Mouse (Mus musculus) neutrophil, adult 5-6 weeks (primary cell): Measurements from ENCODE around the gene Endov. TPM values are rescaled to one million over a fixed set of nuclear protein-coding genes. Genes with fewer than 3 reads are reported as not detected.

ENCODE experiments used
- ATAC-seq: fragments of 151-379, 151-347 bp; 2 replicates; pipeline ENCODE4 v1.8.0; 2017; ENCODE audit warnings: mild to moderate bottlenecking, moderate TSS enrichment; ENCODE audit not compliant: insufficient number of reproducible peaks, poor library complexity, low FRiP score, severe bottlenecking; ENCODE audit errors: extremely low read depth
- total RNA-seq: library from RNA; stranded (forward); fragments of 200-1000 nt; gene quantifications from 2 replicates; pipeline ENCODE4 v1.2.3, GENCODE M21; 2017

Gene Endov
- total RNA-seq, 1 experiment from 2014 or later, result 10.8 TPM

DNA sequence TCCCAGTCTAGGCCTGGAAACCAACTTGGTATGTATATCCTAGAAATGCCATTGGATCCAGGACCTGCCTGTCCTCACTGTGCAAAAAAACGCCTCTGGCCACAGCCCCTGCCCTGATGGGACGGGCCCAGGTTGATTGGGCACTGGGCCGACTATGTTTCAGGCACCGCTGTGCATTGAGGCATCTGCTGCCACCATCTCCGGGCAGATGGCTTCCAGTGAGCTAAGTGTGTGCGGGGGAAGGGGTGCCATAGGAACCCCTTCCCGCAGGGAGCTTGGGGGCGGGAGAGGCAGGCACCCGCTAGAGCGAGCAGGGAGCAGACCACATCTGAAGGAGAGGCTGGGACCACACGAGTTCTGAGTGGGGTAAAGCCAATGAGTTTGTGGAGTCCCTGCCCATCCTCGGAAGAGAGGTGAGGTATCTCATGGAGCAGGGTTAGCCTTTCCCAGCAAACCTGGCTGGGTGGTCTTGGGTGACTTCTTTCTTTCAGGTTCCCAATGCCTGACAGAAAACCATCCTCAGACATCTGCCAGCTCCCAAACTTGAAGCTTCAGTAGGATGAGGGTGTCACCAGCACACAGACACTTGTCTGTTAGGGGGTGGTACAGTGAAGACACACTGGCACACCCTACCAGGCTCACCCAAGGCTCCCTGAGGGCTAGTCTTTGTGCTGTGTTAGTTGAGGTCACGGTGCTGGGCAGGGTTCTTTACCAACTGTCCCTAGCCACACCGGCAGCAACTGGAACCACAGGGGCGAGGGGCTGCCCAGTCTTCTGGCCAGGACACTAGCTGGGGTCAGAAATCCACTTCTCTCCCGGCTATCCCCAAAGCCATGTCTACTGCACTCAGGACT, 24.9 kb downstream of the Endov start:
- no peak for ATAC-seq

DNA sequence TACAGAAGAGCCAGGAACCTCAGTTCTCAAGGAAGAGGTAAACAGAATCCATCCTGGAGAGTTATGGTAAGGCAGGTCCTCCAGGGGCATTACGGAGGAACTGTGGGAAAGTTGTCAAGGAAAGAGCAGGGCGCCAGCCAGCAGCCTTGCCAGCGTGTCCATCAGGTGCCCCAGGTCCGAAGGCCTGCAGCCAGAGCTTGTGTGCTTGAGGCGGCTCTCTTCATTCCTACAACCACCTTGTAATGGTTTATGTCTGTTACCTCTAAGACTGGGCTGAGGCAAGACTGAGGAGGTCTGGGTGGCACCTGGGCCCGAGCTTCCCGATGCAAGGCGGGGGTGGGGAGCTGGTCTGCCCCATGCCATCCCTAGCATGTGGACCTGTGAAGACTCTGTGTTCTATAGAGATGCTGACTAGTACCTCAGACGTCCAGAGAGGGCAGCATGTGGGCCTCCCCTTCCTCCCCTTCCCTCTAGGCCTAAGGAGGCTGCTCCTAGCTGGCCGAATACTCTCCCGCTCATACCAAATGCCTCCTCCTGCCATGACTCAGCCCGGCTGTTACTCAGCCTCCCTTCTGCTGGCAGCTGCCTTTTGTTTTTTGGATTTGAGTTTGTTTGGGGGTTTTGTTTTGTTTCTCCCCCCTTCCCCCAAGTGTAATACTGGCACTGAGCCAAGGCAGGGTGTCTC, 25.7 kb downstream of the Endov start:
- no peak for ATAC-seq

DNA sequence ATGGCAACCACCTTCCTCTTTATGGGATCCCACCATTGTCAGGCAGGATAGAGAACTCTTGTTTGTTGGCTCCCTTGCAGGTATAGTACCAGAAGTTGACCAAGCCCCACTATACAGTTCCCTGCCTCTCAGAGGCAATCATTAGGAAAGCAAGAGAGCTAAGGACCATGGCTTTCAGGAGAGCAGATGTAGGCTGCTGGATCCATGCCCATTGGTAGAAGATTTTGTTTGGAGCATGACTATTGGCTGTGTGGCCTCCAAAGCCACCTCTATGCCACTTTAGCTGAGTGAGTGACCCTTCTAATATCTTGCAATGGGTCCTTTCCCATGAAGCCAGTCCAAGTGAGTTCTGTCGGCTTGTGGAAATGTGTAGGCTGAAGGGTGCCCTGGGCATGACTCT, 28.2 kb downstream of the Endov start:
- ATAC-seq, result no peak

DNA sequence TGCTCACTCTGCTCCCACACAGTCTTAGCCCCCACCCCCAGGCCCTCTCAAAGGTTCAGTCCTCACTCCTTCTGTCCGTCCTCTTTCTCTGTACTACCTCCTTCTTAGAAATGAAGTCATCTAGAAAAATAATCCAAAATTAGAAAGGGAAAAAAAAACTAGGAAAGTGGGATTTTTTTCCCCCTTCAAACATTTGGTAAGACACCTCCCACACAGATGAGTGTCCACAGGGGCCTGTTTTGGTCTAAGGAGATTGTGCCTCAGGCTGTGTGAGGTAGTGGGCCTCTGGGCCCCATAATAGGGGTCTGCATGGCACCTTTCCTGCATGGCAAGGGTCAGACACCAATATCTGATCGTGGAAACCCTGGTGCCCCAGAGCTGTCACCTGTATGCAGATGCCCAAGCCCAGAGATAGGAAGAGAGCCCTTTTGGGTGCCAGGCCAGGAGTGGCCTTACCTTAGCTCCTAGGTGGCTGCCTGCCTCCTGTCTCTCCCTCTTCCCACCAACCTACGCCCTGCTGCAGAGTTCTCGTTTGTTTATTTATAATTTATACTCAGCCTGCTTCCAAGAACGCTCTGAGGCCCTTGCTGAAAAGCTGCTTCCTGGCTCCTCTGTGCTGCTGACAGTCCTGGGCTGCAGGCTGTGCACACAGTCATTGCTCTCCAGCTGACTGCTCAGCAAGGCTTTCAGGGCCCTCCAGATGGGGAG, 29.0 kb downstream of the Endov start:
- ATAC-seq, result no peak

DNA sequence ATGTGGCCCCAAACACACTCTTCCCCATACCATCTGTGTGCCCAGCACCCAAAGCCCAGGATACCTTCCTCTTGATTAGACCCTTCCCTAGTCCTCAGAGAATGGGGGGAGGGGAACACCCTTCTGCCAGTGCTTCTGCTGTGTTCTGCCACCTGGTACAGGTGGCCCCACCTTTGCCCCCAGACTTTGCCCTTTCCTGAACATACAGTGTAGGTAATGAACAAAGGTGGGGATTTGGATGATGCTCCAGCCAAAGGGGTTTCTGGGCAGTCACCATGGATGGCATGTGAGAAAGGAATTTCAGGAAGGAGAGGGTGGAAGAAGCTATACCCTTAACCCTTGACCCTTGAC, 29.5 kb downstream of the Endov start:
- no peak for ATAC-seq

DNA sequence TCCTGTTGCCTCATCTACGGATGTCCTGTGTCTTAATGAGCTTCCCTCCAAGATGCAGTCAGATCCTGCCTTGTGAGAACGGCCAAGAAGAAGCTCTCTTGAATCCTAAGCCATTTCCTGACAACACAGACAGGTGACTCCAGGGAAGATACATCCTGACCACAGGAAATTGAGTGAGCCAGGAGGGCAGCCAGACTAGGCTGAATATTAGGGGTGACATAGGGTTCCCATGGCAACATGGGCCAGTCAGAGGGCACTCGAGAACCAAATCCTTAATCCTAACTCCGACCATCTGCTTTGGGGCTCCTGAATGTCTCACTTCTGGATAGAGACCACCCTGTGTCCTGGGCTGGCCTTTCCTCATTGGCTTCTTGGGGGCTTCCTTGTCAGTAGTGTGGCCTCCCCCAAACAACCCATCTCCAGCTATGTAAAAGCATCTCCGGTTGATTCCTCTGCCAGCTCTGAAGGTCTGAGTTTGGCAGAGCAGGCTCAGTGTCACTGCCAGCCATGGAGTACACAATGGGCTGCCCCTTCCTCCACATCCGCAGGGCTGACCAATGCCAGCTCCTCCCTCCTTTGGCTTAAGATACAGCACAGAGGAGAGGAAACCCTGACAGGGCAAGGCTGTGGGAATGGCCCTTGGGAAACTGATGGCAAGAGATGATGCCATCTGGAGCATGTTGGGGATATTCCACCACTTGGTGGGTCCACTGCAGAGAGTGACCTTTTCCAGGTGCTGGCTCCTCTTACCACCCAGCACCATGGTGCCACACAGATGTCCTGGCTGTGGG, 31.0 kb downstream of the Endov start:
- ATAC-seq, result no peak

DNA sequence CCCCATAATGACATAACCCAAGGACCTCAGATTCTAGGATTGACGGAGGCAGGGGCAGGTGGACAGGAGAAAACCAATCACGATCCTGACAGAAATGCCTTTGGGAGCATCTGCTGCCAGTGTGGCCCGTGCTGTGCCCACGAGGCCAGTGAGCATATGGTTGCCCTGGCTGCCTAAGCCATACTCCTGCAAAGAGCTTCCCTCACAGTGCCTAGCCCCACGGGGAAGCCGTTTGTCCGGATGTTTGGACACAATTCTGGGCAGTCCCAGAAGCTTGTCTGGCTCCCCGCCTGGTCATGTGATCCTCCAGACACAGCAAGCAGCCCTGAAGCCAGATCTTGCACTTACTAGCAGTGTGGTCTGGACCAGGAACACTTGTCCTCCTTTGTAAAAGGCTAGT, 31.6 kb downstream of the Endov start:
- no peak for ATAC-seq

DNA sequence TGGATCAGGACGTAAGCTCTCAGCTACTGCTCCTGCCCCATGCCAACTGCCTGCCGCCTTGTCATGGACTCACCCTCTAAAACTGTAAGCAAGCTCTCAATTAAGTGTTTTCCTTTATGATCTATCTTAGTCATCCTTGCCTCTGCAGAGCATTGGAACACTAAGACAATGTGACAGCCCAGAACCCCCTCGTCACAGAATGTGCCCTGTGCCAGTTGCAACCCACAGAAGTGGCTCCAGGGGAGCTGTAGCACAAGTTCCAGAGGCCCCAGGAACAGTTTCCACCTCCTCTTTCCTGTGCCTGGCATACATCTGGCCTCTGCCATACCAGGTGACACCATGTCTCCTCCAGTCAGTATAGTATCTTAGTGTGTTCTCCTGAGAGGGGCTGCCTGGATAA, 32.2 kb downstream of the Endov start:
- ATAC-seq, result no peak

DNA sequence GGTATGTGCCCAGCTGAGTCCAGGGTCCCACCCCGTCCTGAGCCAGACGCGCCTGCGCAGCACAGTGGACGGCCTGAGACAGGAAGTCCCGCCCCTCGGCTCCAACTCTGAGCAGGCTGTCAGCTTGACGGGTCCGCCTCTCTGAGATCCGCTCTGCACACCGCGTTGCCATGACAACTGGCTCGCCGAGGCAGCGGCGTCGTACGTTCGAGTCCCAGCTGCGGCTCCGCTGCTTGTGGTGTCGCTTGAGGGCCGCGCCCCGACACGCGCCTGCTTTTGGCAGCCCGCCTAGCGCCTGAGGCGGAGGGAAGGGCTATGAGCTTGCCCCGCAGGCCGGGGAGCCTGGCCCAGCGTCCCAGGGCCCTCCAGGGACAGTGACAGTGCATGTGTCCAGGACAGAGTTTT, 33.4 kb downstream of the Endov start:
- peak; percentile 78 for ATAC-seq

DNA sequence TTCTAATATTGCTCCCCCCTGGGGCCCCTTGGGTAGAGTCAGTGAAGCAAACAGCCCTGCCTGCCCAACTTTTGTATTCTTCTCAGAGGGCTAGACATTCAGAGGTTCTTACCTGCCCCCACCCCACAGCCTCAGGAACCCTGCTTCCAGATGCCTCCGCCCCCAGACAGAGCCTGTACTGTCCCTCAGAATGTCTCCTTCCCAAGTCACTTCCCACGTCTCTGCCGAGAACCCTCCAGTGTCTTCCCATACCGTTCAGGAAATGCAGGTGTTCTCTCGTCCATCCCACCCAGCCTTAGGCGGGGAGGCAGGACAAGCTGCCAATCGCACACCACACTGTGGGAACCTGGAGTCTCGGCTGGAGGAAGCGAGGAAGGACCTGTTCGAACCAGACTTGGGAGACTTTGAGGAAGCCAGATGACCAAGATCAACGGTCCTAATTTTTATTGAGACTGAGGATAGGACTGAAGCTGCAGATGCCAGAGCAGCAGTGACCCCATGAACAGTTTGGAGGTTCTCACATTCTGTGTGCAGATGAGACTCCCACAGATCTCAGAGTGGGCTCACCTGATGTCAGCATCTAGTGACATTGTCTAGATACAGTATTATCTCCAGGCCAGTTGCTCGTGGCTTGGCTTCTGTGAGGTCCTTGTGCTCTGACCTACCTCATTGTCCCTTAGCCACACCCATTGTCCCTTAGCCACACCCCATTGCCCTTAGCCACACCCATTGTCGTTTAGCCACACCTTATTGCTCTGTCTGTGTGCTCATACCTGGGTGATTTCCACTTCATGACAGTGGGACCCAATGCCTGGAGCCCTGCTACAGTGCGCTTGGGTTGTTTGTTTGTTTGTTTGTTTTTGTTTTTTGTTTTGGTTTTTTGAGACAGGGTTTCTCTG, 35.2 kb downstream of the Endov start:
- ATAC-seq, result no peak

DNA sequence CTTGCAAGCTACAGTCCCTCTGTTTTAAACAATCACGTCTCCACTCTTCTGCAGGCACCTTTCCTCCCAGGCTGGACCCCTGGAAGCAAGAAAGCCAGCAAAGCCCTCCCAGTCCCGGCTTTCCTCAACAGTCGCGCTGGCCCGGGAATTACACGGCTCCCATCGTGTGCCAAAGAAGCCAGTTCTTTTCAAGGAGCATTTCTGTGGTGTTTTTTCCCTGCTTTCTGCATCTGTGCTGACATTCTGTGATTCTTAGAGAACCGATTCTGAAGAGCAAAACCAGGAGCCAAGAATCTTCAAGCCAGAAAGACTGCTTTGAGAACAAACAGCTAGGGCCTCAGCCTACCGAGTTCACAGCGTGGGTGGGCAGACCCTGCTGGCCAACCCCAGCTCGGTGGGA, 37.8 kb downstream of the Endov start:
- ATAC-seq, result no peak

DNA sequence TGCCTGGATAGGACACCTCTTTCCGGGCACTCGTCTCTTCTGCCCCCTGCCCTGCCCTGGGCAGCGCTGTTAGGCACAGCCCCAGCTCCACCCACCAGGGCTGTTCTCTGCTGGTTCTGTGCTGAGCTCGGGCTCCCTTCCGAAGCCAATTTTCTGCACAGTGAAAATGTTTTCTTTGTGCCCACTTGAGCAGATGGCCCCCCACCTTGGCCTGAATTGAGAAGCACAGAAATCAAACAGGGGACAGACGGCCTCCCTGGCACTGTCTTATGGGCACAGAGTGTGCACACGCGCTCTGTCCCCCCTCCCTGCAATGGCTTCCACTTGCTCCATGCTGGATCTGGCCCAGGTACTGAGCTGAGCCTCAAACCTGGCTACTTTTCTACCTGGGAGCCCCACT, 41.3 kb downstream of the Endov start:
- no peak for ATAC-seq

DNA sequence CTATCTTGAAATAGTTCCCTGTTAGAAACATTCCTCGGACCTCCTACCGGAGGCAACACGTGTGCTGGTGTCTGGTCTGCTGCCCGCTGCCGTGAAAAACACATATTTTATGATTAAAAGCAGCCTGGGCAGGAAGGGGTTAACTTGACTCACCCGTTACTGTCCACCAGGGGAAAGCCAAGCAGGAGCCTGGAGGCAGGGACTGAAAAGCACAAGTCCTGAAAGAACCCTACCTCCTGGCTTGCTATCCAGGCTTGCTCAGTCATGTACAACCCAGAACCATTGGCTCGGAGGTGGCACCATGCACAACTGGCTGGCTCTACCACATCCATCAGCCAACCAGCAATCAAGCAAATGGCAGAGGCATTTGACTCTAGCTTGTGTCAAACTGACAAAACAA, 42.6 kb downstream of the Endov start:
- no peak for ATAC-seq

DNA sequence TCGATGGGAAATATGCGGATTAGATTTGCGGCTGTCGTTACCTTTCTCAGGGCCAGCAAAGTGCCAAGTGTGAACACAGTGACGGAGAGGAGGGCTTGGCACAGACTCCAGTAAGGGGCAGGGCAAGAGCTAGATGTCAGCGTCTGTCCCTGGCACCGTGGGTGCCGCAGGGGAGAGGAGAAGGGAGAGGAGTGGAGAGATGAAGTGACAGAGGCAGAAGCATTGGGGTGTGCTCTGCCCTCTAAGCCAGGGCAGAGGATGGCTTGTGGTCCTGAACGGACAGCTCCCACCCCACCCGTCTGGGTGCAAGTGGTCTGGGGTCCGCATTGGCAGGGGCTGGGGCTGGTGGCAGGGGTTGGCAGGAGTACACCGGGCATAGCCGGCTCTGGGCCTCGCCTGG, 48.8 kb downstream of the Endov start:
- ATAC-seq, result no peak

DNA sequence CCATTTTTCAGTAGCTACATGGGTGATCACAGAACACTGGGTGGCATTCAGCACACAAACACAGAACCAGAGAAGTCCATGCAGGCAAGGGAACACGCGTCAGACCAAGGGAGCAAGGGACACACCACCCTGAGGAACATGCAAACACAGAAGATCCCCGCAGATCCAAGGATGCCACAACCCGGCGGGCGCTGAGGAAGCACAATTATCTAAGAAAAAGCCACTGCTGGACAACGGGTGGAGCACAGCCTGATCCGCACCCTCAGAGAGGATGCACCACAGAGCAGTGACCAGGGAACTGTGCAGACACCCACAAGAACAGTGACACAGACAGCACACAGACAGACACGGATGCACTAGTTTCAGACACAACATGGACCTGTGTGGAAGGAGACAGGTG, 49.4 kb downstream of the Endov start:
- no peak for ATAC-seq

DNA sequence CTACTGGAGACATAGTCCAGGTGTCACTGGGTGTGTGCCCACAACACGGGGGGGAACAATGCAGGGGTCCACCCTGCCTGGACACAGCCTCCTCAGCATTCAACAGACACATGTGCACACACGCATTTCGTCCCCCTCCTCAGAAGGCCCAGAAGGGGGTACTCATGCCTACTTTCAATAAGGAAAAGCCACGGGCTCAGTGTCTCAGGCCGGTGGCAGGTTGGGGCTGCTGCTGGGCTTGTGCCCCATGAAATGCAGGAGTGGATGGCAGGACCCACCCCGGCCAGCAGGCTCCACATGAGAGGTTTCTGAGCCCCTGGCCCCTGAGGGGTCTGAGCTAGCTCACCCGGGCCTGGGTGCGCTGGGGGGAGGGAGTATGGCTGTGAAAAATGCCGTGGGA, 49.9 kb downstream of the Endov start:
- no peak for ATAC-seq

DNA sequence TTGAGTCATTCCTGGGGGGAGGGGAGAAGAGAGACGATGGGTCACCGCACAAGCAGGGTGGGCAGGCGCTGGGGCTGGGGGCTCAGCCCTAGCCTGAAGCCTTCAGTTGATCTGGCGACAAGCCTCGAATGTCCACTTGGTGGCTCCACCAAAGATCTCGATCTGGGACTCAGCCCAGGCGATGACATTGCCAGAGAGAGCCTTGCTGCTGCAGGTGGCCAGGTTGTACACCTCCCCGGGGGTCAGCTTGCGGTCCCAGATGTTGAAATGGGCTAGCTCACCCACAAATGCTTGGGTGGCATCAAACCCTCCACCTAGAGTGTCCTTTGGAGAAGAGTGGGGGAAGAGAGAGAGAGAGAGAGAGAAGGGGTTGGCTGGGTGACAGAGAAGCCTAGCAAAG, 51.2 kb downstream of the Endov start:
- ATAC-seq, result no peak

DNA sequence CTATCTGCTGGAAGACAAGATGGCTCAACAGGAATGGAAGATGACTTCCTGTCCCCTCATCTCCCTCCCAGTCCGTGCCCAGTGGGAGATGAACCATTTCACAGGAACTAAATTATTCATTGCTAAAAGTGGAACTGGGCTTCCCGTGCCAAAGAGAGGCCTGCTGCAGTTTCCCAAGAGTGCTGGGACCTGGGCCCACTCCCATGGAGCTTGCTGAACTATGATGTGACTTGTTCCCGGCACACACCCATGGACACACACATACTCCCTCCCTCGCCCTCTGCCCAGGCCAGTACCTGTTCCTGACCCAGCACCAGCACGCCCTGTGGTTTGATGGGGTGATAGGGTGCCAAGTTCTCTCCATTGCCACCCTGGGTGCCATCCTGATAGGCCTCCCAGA, 51.7 kb downstream of the Endov start:
- ATAC-seq, result no peak
